Mouse (Mus musculus) Muller cell, postnatal 12 days (primary cell): ENCODE measurements around the gene Tedc2.

ENCODE experiments used
- DNase-seq: peaks from one replicate; pipeline ENCODE4 v3.0.0-alpha.2; 2015; ENCODE audit errors: inconsistent ontology term

Tedc2 gene

DNA sequence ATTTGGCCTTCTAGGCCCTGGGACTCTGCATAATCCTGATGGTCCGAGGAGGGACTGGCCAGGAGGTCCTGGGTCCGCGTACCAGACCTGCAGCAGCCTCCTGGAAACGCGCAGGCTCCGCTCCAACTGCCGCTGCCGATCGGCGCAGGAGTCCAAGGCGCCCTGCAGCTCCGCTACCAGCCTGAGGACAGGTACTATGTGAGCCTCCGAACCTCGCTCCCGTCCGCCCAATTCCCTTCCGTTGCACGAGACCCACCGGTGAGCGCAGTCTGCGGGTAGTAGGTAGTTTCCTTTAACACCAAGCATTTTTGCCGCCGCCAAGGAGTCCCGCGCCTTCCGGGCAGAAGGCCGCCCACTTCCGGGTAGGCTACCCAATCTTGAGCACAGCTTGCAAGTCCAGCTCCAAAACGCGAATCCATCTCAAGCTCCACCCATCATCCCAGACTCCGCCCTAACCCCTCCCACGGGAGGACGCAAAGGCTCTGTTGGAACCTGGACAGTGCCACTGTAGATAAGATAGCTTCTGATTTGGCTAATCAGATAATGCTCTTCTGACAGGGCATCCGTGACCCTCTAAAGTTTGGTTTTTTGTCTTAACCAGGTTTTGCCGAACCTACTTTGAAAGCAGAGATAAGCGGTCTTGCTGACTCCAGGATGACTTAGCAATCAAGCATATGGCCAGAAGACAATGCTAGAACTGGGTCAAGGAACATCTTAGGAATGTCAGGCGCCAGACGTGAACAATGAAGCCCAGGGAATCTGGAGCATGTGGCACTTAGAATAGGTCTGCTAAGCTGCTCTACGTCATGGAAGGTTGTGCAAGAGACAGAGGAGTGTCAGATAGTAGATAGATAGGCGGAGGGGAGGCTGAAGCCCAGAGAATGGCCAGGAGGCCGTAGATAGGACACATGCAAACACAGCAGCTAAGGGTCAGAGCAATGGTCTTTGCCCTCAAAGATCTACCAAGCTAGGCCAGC, at the start of gene Tedc2:
Gene Tedc2 (minus strand): TSS at position 417 of the 977 bp plus-strand sequence.
- DNase-seq, result peak; percentile 98

- DNase-seq, result no peak
Observed at GRCm38 (mm10) chr17:24267133-24267532, 46.5 kb upstream of the Tedc2 start.

DNA sequence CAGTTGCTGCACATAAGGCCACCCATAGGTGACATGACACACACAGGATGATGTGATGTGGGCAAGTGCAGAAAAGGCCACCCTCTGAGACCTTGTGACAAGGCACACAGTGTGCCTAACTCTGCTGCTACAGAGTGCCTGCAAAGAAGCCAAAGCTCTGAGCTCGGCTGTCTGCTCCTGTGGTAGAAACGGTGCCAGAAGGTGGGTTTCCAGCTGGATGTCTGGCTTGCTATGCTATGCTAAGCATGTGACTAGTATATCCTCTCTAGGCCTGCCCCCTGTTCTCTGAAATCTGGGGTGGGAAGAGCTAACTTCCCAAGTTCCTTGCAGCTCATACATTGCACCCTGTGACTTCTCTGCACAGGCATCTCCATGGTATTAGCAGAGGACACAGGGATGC, 44.1 kb upstream of the Tedc2 start:
- no peak for DNase-seq

DNA sequence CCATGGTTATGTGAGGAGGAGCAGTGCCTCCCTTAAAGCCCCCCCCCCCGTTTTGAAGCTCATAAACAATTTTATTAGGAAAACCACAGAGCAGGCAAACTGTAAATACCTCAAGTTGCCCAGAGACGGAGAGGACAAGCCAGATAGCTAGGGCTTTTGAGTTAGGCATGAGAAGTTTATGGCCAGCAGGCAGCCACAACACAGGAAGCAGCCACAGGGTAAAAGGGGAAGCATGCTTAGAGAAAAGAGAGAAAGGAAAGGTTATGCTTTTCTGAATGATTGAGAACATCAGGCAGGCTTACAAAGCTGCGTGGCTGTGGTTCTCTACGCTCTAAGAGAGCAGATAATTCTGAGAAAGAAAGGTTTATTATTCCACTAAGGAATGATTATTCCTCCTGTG, 39.9 kb upstream of the Tedc2 start:
- DNase-seq, result no peak

GRCm38 (mm10) chr17:24259702-24260101, 39.1 kb upstream of the Tedc2 start:
- no peak for DNase-seq

GRCm38 (mm10) chr17:24258981-24259380, 38.3 kb upstream of the Tedc2 start:
- DNase-seq, result no peak

DNA sequence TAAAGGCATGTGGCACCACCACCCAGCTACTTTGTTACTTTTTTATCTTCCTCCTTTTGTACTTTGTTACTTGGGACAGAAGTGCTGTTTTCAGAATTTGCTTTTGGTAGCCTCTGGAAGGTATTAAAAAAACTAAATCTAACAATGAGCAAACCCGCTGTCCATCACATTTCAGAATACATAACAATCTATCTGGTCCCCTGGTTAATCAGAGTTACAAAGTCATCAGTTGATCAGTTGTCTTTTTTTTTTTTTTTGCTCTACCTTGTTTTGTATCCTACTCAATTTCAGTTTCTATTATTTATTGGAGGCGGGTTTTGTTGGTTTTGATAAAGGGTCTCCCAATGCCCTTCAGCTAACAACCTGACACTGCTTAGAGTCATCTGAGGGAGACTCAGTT, 31.7 kb upstream of the Tedc2 start:
- no peak for DNase-seq

- DNase-seq, result peak; percentile 99
Observed at GRCm38 (mm10) chr17:24251320-24252069, 30.8 kb upstream of the Tedc2 start, which contains the start of gene Ccnf. Gene Ccnf (minus strand): TSS chr17:24251484.

GRCm38 (mm10) chr17:24250988-24251319, 30.3 kb upstream of the Tedc2 start:
- no peak for DNase-seq

DNA sequence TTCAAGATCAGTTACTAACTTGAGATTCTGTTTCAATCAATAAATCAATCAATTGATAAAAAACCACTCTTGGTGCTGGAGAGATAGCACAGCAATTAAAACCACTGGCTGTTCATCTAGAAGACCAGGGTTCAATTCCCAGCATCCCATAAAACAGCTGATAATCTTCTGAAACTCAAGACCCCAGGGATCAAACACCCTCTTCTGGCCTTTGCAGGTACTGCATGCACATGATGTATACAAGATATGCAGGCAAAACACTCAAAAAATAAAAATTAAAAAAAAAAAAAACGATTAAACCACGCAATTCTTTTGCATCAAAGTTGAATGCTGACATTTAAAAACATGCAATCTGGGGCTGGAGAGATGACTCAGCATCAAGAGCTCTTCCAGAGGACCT, 28.0 kb upstream of the Tedc2 start:
- DNase-seq, result no peak

DNA sequence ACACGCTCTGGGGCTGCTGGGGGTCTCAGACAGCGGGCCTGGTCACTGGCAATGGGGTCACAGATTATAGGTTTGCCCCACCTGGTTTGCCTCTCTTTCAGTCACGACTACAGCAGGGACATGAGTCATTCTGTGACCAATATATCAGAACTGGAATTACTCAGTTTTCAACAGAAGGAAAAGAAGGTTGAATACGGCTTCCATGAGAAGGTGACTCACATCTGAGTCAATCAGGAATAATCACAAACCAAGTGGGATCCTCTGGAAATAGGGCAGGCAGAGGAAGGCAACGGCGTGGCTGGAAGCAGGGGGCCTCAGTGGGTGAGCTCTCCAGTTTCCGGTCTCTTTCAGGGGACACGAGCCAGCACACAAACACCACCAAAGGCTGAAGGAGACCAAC, 23.4 kb upstream of the Tedc2 start:
- peak; percentile 15 for DNase-seq

DNA sequence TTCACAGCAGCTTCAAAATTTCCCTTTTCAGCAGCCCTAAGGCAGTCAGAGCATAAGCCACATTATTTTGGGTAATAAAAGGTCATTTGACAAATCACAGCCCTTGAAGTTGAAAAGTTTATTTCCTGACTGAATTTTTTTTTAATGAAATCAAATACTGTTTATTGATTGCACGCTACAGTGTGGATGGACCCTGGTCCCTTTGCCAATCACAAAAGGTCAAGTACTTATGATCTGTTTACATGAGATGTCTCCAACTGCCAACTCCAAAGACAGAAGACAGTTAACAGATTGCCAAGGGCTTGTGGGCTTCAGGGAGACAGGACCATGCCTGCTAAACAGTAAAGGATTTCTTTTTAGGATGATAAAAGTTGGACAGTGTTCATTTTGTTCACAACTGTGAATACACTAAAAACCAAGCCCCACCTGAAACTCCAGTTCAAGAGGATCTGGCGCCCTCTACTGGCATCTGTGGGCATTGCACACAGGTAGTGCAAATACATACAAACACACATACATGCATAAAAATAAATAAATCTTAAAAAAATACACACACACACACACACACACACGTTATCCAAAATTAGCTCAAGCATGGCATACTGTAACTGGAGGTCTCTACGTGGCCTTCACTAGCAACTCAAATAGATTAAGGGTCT, 22.8 kb upstream of the Tedc2 start:
- no peak for DNase-seq

DNA sequence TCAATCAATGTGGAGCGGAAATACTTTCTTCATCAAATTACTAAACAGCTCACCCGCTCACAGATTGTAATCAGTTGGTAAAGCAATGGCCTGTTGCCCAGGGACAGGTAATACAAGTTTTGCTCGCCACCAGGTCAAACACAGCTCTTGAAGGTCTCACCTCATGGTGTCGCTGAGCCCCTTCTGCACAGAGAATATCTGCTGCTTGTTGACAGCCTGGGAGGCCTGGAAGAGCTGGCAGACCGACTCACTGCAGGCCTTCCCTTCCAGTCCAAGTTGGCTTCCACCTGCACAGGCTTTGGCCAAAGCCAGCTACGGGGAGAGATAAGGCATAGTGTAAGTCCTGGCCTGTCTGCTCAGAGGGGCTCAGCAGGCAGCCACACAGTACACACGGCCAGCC, 16.3 kb upstream of the Tedc2 start:
- no peak for DNase-seq

- DNase-seq, result no peak
Observed at GRCm38 (mm10) chr17:24236479-24236878, 15.8 kb upstream of the Tedc2 start.

DNA sequence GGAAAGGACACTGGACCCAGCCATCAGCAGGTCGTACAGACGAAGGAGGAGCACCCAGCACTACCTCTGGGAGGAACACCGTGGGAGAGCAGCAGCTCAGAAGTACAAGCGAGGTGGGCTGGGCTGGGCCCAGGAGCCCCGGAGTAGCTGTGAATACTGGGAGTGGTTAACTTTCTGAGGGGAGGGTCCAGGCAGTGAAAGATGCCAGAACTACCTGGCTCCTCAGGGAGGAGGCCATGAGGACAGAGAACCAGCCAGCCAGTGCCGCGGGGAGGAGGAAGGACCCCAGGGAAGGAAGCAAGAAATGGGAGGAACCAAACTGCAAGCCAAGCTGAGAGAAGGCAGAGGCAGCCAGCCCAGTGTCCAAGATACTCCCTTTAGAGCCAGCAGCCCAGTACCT, 7.3 kb upstream of the Tedc2 start:
- no peak for DNase-seq

DNA sequence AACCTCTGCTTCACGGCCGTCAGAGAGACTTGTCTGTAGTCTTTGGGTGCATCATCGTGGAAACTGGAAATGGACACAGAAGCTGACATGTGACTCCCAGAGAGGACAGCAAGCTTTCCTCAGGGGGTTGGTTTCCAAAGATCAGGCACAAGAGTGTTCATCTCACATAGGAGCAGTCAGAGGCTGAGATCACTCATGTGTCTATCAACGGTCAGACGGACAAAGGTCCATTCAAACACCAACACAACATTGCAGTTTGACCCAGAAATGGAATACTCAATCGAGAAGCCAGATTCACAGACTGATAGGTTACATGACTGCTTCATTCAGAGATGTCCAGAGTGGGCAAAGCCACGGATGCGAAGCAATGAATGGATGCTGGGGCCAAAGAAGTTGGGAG, 6.1 kb upstream of the Tedc2 start:
- no peak for DNase-seq

GRCm38 (mm10) chr17:24225851-24226250, 5.2 kb upstream of the Tedc2 start:
- no peak for DNase-seq

DNA sequence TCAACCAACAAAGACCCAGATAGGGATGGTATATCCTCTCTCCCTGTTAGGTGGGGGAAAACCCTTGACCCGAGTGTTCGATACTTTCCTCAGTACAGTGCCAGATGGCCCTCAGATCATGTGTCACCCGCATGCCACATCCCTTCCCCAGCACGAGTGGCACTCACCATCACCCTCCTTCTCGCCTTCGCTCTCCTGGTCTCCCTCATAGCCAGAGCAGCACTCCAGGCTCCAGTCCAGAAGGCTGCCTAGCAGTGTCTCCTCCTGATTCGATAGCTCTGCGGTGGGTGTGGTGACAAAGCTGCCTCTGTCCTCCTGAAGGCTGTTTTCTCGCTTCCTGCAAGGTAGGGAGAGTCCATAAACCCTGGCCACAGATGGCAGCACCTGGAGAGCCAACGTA, 4.1 kb upstream of the Tedc2 start:
- no peak for DNase-seq

DNA sequence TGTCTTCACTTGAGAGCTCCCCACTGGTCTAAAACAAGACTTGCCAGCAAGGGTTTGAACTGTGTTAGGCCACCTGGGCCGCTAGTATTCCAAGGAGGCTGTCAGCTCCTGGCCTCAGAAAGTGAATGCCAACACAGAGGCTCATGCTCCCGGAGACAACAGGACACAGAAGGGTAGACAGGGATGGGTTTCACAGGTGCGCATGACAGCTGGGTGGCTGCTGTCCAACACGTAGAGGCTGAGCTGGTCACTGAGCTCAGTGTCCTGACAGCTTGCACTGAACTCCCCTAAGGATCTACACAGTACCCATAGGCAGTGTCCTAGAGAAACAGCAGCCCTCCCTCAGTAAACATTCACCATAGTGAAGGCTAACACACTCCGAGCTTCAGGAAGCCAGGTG, 2.9 kb upstream of the Tedc2 start:
- no peak for DNase-seq

GRCm38 (mm10) chr17:24222653-24223052, 2.0 kb upstream of the Tedc2 start:
- no peak for DNase-seq

- DNase-seq, result peak; percentile 54
Observed at GRCm38 (mm10) chr17:24216836-24217235, 3.8 kb downstream of the Tedc2 start.

DNA sequence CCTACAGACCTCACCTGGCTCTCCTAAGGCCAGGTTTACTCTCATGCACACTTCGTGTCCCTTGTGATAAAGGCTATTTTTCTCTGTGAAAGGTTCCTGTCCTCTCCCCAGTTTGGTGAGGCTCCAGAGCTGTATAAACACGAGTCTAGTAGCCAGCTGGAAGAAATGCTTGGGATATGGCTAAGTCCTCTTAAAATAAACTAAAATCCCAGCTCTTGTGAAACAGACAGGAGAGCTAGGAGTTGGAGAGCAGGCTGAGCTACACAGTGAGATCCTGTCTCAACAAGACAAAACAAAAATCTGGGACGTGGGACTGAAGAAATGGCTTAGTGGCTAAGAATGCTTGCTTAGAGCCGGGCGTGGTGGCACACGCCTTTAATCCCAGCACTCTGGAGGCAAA, 7.5 kb downstream of the Tedc2 start:
- no peak for DNase-seq
